Mouse (Mus musculus): Measurements from ENCODE around the gene Vps35. TPM values are rescaled to one million over a fixed set of nuclear protein-coding genes. Genes with fewer than 3 reads are reported as not detected.

Vps35 gene
- polyA plus RNA-seq, 1 experiment from 2014 or later: 54.6 TPM

DNA sequence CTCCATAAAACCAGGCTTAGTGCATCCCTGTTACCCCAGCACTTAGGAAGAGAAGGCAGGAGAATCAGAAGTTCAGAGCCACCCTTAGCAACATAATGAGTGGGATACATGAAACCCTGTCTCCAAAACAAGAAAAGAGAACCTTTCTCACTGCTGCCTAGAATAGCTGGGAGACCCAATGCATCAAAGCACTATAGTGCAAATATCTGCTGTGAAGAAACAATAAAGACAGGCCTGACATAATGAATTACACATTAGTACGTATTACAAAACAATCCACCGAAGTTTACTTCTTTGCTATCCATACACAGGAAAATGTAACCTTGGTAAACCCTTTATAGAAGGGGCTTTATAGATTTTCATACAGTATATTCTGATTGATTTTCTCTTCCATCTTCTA is 9.0 kb upstream of the Vps35 start:
- 91% methylated on average over 2 of the region's 2 CpGs for WGBS (ENCODE audit: insufficient replicate concordance)
- H3K4me2 ChIP-seq (ENCODE audit: low read depth, low read length): no peak overlapping the region
- DNase-seq (no peak), ATAC-seq (no peak)
- H3K4me3 ChIP-seq (ENCODE audit: low read depth, low read length): no peak overlapping the region
- TF ChIP-seq EP300 (IDR thresholded peaks at IDR 0.05; ENCODE audit: low read depth) (no peak), CTCF (IDR thresholded peaks at IDR 0.05; ENCODE audit: low read depth) (no peak)
- no peaks in the 10 kb centered on the region for H3K4me1 ChIP-seq (ENCODE audit: insufficient read depth)
- H3K9ac ChIP-seq (replicated peaks): no peak overlapping the region
- no peaks in the 10 kb centered on the region for H3K27me3 ChIP-seq (ENCODE audit: insufficient read depth, low read length)
- no peak overlapping the region for H3K27ac ChIP-seq (ENCODE audit: low read depth)
- no peaks in the 10 kb centered on the region for H3K9me3 ChIP-seq (ENCODE audit: low read length)
- peaks cover 46% of the 10 kb centered on the region for H3K36me3 ChIP-seq (replicated peaks; ENCODE audit: insufficient read depth, low read length)

GRCm38 (mm10) chr8:85303531-85303930 is 3.9 kb upstream of the Vps35 start:
- Histone ChIP-seq H3K9ac (replicated peaks) (no peak overlapping the region), H3K36me3 (replicated peaks; ENCODE audit: insufficient read depth, low read length) (peaks cover 54% of the 10 kb centered on the region), H3K4me3 (ENCODE audit: low read depth, low read length) (no peak overlapping the region), H3K27ac (ENCODE audit: low read depth) (no peak overlapping the region), H3K9me3 (ENCODE audit: low read length) (no peaks in the 10 kb centered on the region), H3K4me1 (ENCODE audit: insufficient read depth) (peaks cover 10% of the 10 kb centered on the region), H3K27me3 (ENCODE audit: insufficient read depth, low read length) (no peaks in the 10 kb centered on the region), H3K4me2 (ENCODE audit: low read depth, low read length) (no peak overlapping the region)
- TF ChIP-seq CTCF (IDR thresholded peaks at IDR 0.05; ENCODE audit: low read depth) (no peak), EP300 (IDR thresholded peaks at IDR 0.05; ENCODE audit: low read depth) (no peak)
- WGBS (ENCODE audit: insufficient replicate concordance): 84% methylated on average over 5 of the region's 5 CpGs
- no peak for ATAC-seq
- no peak for DNase-seq

DNA sequence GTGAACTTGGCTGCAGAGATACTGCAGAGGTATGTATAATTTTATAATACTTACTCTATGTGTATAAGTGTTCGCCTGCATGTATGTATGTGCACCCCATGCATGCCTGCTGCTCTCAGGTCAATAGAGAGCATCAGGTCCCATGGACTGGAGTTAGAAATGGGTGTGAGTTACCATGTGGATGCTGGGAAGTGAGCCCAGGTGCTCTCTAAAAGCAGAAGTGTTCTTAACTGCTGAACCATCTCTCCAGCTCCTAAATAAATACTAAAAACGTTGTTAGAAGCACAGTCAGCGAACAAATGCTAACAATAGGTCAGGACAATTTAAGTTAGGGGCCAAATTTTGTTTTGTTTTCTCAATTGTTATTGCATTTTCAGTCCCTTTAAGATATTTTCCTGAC is 3.3 kb upstream of the Vps35 start:
- no peak overlapping the region for H3K27ac ChIP-seq (ENCODE audit: low read depth)
- H3K4me2 ChIP-seq (ENCODE audit: low read depth, low read length): no peak overlapping the region
- H3K36me3 ChIP-seq (replicated peaks; ENCODE audit: insufficient read depth, low read length): peaks cover 48% of the 10 kb centered on the region
- no peak for DNase-seq
- WGBS (ENCODE audit: insufficient replicate concordance): 74% methylated on average over 3 of the region's 3 CpGs
- H3K9me3 ChIP-seq (ENCODE audit: low read length): no peaks in the 10 kb centered on the region
- ATAC-seq: no peak
- no peak for TF ChIP-seq CTCF (IDR thresholded peaks at IDR 0.05; ENCODE audit: low read depth)
- TF ChIP-seq EP300 (IDR thresholded peaks at IDR 0.05; ENCODE audit: low read depth): no peak
- H3K9ac ChIP-seq (replicated peaks): no peak overlapping the region
- peaks cover 12% of the 10 kb centered on the region for H3K4me1 ChIP-seq (ENCODE audit: insufficient read depth)
- no peak overlapping the region for H3K4me3 ChIP-seq (ENCODE audit: low read depth, low read length)
- no peaks in the 10 kb centered on the region for H3K27me3 ChIP-seq (ENCODE audit: insufficient read depth, low read length)

- peaks cover 17% of the 10 kb centered on the region for H3K4me1 ChIP-seq (ENCODE audit: insufficient read depth)
- H3K4me3 ChIP-seq (ENCODE audit: low read depth, low read length): no peak overlapping the region
- peaks cover 39% of the 10 kb centered on the region for H3K36me3 ChIP-seq (replicated peaks; ENCODE audit: insufficient read depth, low read length)
- TF ChIP-seq EP300 (IDR thresholded peaks at IDR 0.05; ENCODE audit: low read depth): no peak
- no peak for TF ChIP-seq CTCF (IDR thresholded peaks at IDR 0.05; ENCODE audit: low read depth)
- ATAC-seq: no peak
- no peaks in the 10 kb centered on the region for H3K27me3 ChIP-seq (ENCODE audit: insufficient read depth, low read length)
- no peak for DNase-seq
- no peak overlapping the region for H3K27ac ChIP-seq (ENCODE audit: low read depth)
- peak overlapping the region; percentile 28; the same call in 1 of the 2 replicates for H3K9ac ChIP-seq (replicated peaks)
- 76% methylated on average over 1 of the region's 1 CpGs for WGBS (ENCODE audit: insufficient replicate concordance)
- H3K9me3 ChIP-seq (ENCODE audit: low read length): no peaks in the 10 kb centered on the region
- H3K4me2 ChIP-seq (ENCODE audit: low read depth, low read length): peak overlapping the region; percentile 89; the same call in 1 of the 2 replicates
These were observed 2.3 kb upstream of the Vps35 start for GRCm38 (mm10) chr8:85301941-85302340.

DNA sequence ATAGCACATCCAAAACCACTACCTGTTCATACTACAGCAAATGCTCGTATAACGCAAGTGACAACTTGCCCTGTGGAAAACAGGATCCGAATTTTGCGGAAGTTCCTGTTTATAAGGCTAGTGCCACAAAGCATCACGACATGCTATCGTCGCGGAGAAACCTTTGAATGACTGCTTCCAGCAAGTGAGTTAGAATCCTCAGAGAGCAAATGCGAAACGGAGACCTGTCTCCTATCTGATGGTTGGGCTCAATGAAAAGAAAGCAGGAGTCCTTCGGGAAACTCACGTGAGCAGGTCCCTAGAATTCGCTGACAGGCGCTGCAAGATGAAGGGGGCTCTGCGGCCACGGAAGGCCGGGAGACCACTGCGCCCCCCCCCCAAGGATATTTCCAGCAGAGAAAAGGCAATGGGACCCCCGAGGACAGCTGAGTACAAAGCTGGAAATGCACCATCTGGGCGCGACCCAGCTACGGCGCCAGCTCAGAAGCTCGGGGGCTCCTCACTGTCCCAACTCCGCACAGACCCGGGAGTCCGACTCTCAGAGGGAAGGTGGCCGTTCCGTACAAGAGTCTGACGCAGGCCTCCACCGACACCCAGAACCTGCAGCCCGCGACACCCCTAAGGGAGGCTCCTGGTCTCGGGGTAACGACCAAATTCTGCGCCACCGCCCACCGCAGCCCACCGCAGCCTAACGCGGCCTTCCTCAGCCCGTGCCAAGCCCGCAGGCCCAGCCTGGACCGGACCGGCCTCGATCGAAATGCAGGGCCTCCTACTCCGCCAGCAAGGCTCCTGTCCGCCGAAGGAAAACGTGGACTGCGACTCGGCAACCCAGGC is 785 bp downstream of the Vps35 start:
- TF ChIP-seq CTCF (IDR thresholded peaks at IDR 0.05; ENCODE audit: low read depth): no peak
- no peak for TF ChIP-seq EP300 (IDR thresholded peaks at IDR 0.05; ENCODE audit: low read depth)
- under 1% methylated on average over 52 of the region's 53 CpGs for WGBS (ENCODE audit: insufficient replicate concordance)

GRCm38 (mm10) chr8:85286846-85287245 is 12.8 kb downstream of the Vps35 start:
- Histone ChIP-seq H3K27ac (ENCODE audit: low read depth) (no peak overlapping the region), H3K27me3 (ENCODE audit: insufficient read depth, low read length) (no peaks in the 10 kb centered on the region), H3K4me1 (ENCODE audit: insufficient read depth) (no peaks in the 10 kb centered on the region), H3K9ac (replicated peaks) (no peak overlapping the region), H3K36me3 (replicated peaks; ENCODE audit: insufficient read depth, low read length) (peaks cover 67% of the 10 kb centered on the region), H3K9me3 (ENCODE audit: low read length) (no peaks in the 10 kb centered on the region), H3K4me3 (ENCODE audit: low read depth, low read length) (no peak overlapping the region), H3K4me2 (ENCODE audit: low read depth, low read length) (no peak overlapping the region)
- ATAC-seq: no peak
- no peak for DNase-seq
- peak; percentile 24; the same call in 1 of the 2 replicates for TF ChIP-seq EP300 (IDR thresholded peaks at IDR 0.05; ENCODE audit: low read depth)
- no peak for TF ChIP-seq CTCF (IDR thresholded peaks at IDR 0.05; ENCODE audit: low read depth)
- 58% methylated on average over 1 of the region's 1 CpGs for WGBS (ENCODE audit: insufficient replicate concordance)

More for the DNA sequence above, 785 bp downstream of the Vps35 start:
- Histone ChIP-seq H3K4me3 (ENCODE audit: low read depth, low read length) (peak overlapping the region; percentile 93), H3K4me1 (ENCODE audit: insufficient read depth) (peaks cover 17% of the 10 kb centered on the region), H3K4me2 (ENCODE audit: low read depth, low read length) (peak overlapping the region; percentile 89), H3K36me3 (replicated peaks; ENCODE audit: insufficient read depth, low read length) (peaks cover 23% of the 10 kb centered on the region), H3K27me3 (ENCODE audit: insufficient read depth, low read length) (no peaks in the 10 kb centered on the region), H3K27ac (ENCODE audit: low read depth) (peak overlapping the region; percentile 93), H3K9ac (replicated peaks) (peak overlapping the region; percentile 93), H3K9me3 (ENCODE audit: low read length) (no peaks in the 10 kb centered on the region)
- DNase-seq (peak; percentile 35), ATAC-seq (peak; percentile 28)
